Mouse (Mus musculus): Measurements from ENCODE around the gene Slc9a7.
A peak's percentile ranks its signal among the peaks of the same experiment; 100 is the strongest.

Slc9a7 gene

GRCm38 (mm10) chrX:20157519-20157918, 134.1 kb downstream of the Slc9a7 start:
- DNase-seq (ENCODE audit: low spot score): peak; percentile 15

DNA sequence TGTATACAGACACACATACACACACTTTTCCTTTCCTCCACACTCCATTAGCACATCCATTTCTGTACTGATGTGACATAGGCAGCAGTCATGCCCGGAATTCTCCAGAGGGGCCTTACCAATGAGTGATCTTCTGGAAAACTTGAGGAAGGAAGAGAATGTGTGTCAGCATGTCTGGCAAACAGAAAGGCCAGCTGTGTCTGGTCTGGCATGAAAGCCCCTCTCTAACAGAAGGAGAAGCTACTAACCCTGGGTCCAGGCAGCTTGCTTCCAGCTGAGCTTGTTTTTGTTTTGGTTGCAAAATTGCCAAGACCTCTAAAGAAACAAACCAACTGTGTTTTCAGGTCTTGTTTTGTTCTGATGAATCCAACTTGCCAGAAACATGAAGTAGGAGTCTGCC, 162.1 kb downstream of the Slc9a7 start:
- no peak for DNase-seq (ENCODE audit: low spot score)

GRCm38 (mm10) chrX:20128951-20129350, 162.7 kb downstream of the Slc9a7 start:
- no peak for DNase-seq (ENCODE audit: low spot score)

GRCm38 (mm10) chrX:20125481-20125880, 166.1 kb downstream of the Slc9a7 start:
- DNase-seq (ENCODE audit: low spot score): no peak

- no peak for DNase-seq (ENCODE audit: low spot score)
Observed at GRCm38 (mm10) chrX:20117717-20118116, 173.9 kb downstream of the Slc9a7 start.

DNA sequence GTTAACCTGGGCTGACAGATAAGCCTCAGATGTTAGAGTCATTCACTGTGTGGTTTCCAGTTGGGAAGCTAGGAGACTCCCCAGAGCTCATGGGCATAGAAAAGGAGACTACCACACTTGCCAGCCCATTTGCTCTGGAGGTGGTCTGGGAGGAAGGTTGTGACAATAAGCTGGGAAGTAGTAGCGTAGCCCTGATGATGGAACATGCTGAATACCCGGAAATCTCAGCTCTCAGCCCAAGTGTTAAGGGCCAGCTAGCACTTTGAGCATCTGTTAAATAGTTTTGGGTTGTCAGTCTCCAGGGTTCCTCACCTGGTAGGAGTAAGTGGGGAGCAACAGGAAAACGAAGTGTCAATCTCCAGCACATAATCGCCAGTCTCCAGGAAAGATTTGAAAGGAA, 221.4 kb downstream of the Slc9a7 start:
- DNase-seq (ENCODE audit: low spot score): no peak

DNA sequence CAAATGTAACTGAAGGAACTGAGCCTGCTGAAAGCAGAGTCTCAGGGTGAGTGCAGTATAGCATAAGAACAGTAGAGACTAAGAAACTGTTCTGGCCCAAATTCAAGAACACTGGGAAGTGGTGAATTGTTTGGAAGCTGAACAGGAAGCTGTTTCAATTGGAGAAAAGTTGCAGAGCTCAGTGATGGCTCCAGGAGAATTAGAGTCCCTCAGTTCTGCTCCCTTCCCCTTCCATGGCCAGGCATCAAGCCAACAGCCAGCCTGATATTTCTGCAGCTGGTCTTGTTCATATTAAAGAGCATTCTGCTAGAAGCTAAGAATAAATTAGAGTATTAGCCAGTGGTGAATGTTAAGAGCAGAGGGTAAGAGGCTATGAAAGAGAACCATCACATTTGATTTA, 225.0 kb downstream of the Slc9a7 start:
- no peak for DNase-seq (ENCODE audit: low spot score)

- no peak for DNase-seq (ENCODE audit: low spot score)
Observed at GRCm38 (mm10) chrX:20061764-20062480, 229.7 kb downstream of the Slc9a7 start.

DNA sequence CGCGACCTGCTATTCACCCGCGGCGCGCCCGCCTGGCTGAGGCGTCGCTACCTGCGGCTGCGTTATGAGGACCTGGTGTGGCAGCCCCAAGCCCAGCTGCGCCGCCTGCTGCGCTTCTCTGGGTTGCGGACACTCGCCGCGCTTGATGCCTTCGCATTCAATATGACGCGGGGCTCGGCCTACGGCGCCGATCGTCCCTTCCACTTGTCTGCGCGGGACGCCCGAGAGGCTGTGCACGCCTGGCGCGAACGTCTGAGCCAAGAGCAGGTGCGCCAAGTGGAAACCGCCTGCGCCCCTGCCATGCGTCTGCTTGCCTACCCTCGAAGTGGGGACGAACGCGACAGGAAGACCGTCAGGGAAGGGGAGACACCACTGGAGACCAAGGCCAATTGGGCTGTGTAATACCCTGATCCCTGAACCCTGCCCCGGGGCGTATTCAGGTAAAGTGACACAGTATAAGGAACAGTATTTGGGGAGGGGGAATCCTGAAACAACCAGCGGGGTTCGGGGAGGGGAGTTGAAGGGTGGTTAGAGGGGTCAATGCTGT, 230.8 kb downstream of the Slc9a7 start:
- no peak for DNase-seq (ENCODE audit: low spot score)

GRCm38 (mm10) chrX:20060096-20060768, 231.4 kb downstream of the Slc9a7 start:
- DNase-seq (ENCODE audit: low spot score): no peak

GRCm38 (mm10) chrX:20059381-20059971, 232.1 kb downstream of the Slc9a7 start, which contains the start of gene Chst7:
Gene Chst7 (plus strand): TSS chrX:20059560.
- peak; percentile 25 for DNase-seq (ENCODE audit: low spot score)

All from layer of hippocampus, adult 11-12 months (tissue).